8 mouse cellular contexts compared by ENCODE assay signal in the genomic region with DNA sequence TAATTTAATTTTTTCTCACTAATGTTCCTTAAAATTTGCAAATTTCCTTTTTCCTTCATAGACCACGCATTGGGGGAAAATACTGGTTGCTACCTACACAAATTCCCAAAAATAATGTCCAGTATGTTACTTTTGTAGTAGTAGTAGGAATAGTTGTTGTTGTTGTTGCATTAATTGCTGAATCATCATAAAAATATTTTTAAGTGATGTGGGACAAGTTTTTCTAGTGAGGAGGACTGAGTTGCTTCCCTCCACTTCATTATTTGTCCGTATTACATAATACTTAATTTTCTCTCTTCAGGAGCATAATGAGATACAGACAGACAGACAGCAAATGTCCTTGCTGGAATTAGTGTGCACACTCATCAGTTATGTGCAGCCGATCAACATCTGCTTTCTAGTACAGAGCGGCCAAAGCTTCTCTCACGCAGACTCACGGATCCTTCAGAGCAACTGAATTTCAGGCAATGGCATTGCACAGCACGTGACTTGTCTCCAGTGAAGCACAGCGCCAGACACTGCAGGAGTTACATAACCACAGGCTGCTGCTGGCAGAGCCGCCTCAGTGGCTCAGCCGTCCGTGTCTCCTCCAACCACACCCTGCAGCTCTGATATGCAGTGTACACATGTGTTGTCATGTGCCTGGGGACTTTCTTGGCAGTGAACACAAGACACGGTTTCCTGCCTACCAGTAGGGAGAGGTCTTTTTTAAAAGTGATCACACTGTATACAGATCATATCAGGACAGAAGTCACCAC.
DNase-seq lines count a peak whose midpoint lies in the region; ATAC-seq lines count a peak whose summit lies in the region.

No protein-coding gene starts in this region.

- 73% methylated on average over 12 of the region's 12 CpGs for WGBS in limb, embryonic 12.5 days
- WGBS in limb, embryonic 10.5 days, result 84% methylated on average over 12 of the region's 12 CpGs
- 48% methylated on average over 12 of the region's 12 CpGs for WGBS in embryonic facial prominence, embryonic 12.5 days
- WGBS in heart, embryonic 15.5 days, result 44% methylated on average over 12 of the region's 12 CpGs
- WGBS in liver, embryonic 15.5 days (ENCODE audit: insufficient replicate concordance), result 30% methylated on average over 12 of the region's 12 CpGs
- WGBS in neural tube, embryonic 12.5 days, result 77% methylated on average over 12 of the region's 12 CpGs

- H3K9ac ChIP-seq in limb, embryonic 12.5 days (replicated peaks), result no peak overlapping the region
- H3K9ac ChIP-seq in embryonic facial prominence, embryonic 12.5 days, result no peak overlapping the region
- no peak overlapping the region for H3K9ac ChIP-seq in heart, embryonic 15.5 days
- H3K9ac ChIP-seq in liver, embryonic 15.5 days, result no peak overlapping the region
- no peak overlapping the region for H3K9ac ChIP-seq in neural tube, embryonic 12.5 days

- DNase-seq in limb, embryonic 10.5 days (ENCODE audit: low spot score), result no peak
- DNase-seq in kidney, postnatal 25 days, result peak; percentile 89 to 97
- peak; percentile 74 for DNase-seq in telencephalon, adult 2 months (ENCODE audit: low read depth, low spot score)

- no peaks in the 10 kb centered on the region for H3K36me3 ChIP-seq in limb, embryonic 12.5 days
- no peaks in the 10 kb centered on the region for H3K36me3 ChIP-seq in limb, embryonic 10.5 days
- H3K36me3 ChIP-seq in embryonic facial prominence, embryonic 12.5 days, result no peaks in the 10 kb centered on the region
- no peaks in the 10 kb centered on the region for H3K36me3 ChIP-seq in heart, embryonic 15.5 days
- H3K36me3 ChIP-seq in liver, embryonic 15.5 days (replicated peaks), result no peaks in the 10 kb centered on the region
- H3K36me3 ChIP-seq in neural tube, embryonic 12.5 days, result no peaks in the 10 kb centered on the region

- H3K4me3 ChIP-seq in limb, embryonic 12.5 days (replicated peaks), result no peak overlapping the region
- H3K4me3 ChIP-seq in limb, embryonic 10.5 days, result no peak overlapping the region
- H3K4me3 ChIP-seq in embryonic facial prominence, embryonic 12.5 days, result no peak overlapping the region
- no peak overlapping the region for H3K4me3 ChIP-seq in heart, embryonic 15.5 days
- no peak overlapping the region for H3K4me3 ChIP-seq in liver, embryonic 15.5 days (replicated peaks)
- no peak overlapping the region for H3K4me3 ChIP-seq in neural tube, embryonic 12.5 days

- H3K9me3 ChIP-seq in limb, embryonic 12.5 days, result no peaks in the 10 kb centered on the region
- H3K9me3 ChIP-seq in limb, embryonic 10.5 days (replicated peaks), result no peaks in the 10 kb centered on the region
- no peaks in the 10 kb centered on the region for H3K9me3 ChIP-seq in embryonic facial prominence, embryonic 12.5 days
- H3K9me3 ChIP-seq in heart, embryonic 15.5 days (replicated peaks), result no peaks in the 10 kb centered on the region
- no peaks in the 10 kb centered on the region for H3K9me3 ChIP-seq in liver, embryonic 15.5 days (replicated peaks)
- no peaks in the 10 kb centered on the region for H3K9me3 ChIP-seq in neural tube, embryonic 12.5 days

- no peaks in the 10 kb centered on the region for H3K27me3 ChIP-seq in limb, embryonic 12.5 days
- no peaks in the 10 kb centered on the region for H3K27me3 ChIP-seq in limb, embryonic 10.5 days (ENCODE audit: low read depth, poor library complexity, severe bottlenecking)
- no peaks in the 10 kb centered on the region for H3K27me3 ChIP-seq in embryonic facial prominence, embryonic 12.5 days
- no peaks in the 10 kb centered on the region for H3K27me3 ChIP-seq in heart, embryonic 15.5 days
- no peaks in the 10 kb centered on the region for H3K27me3 ChIP-seq in liver, embryonic 15.5 days
- H3K27me3 ChIP-seq in neural tube, embryonic 12.5 days (replicated peaks), result no peaks in the 10 kb centered on the region

- 0 out of 2 replicates have a peak, but pooled peaks have one; percentile 52 for ATAC-seq in limb, embryonic 12.5 days (ENCODE audit: insufficient number of reproducible peaks, insufficient read depth, low FRiP score, low TSS enrichment, low read depth)
- ATAC-seq in embryonic facial prominence, embryonic 12.5 days (ENCODE audit: insufficient number of reproducible peaks, insufficient read depth, low FRiP score, low TSS enrichment), result peak; percentile 83
- peak; percentile 86 for ATAC-seq in heart, embryonic 15.5 days (replicated peaks; ENCODE audit: insufficient number of reproducible peaks, insufficient read depth, low FRiP score, low read depth)
- ATAC-seq in liver, embryonic 15.5 days (ENCODE audit: insufficient read depth), result peak; percentile 89
- ATAC-seq in neural tube, embryonic 12.5 days (ENCODE audit: low FRiP score, low read depth), result peak; percentile 65; the same call in 1 of the 2 replicates

- H3K4me2 ChIP-seq in limb, embryonic 12.5 days, result no peak overlapping the region
- H3K4me2 ChIP-seq in embryonic facial prominence, embryonic 12.5 days (replicated peaks), result no peak overlapping the region
- no peak overlapping the region for H3K4me2 ChIP-seq in heart, embryonic 15.5 days
- 0 out of 2 replicates have a peak overlapping the region, but pooled peaks have one; percentile 6 for H3K4me2 ChIP-seq in liver, embryonic 15.5 days
- no peak overlapping the region for H3K4me2 ChIP-seq in neural tube, embryonic 12.5 days (replicated peaks)

- H3K4me1 ChIP-seq in limb, embryonic 12.5 days (replicated peaks), result peaks cover 5% of the 10 kb centered on the region
- peaks cover 11% of the 10 kb centered on the region; the same call in 1 of the 2 replicates for H3K4me1 ChIP-seq in limb, embryonic 10.5 days
- peaks cover 14% of the 10 kb centered on the region; the same call in 1 of the 2 replicates for H3K4me1 ChIP-seq in embryonic facial prominence, embryonic 12.5 days
- H3K4me1 ChIP-seq in heart, embryonic 15.5 days (replicated peaks), result peaks cover 25% of the 10 kb centered on the region
- peaks cover 13% of the 10 kb centered on the region for H3K4me1 ChIP-seq in liver, embryonic 15.5 days (replicated peaks)
- H3K4me1 ChIP-seq in neural tube, embryonic 12.5 days, result no peaks in the 10 kb centered on the region

- no peak overlapping the region for H3K27ac ChIP-seq in limb, embryonic 12.5 days
- H3K27ac ChIP-seq in limb, embryonic 10.5 days, result no peak overlapping the region; the same call in 1 of the 2 replicates
- no peak overlapping the region for H3K27ac ChIP-seq in embryonic facial prominence, embryonic 12.5 days
- peak overlapping the region; percentile 51; the same call in 1 of the 2 replicates for H3K27ac ChIP-seq in heart, embryonic 15.5 days
- no peak overlapping the region for H3K27ac ChIP-seq in liver, embryonic 15.5 days (replicated peaks)
- no peak overlapping the region for H3K27ac ChIP-seq in neural tube, embryonic 12.5 days
